Mouse (Mus musculus): ENCODE results near the gene Omp.
A peak's percentile ranks its signal among the peaks of the same experiment; 100 is the strongest.
"Not testable (repeated sequence)": the region's sequence is repeated elsewhere in the genome, so short reads cannot be mapped to it uniquely, and the experiment has no call there.

Omp gene

DNA sequence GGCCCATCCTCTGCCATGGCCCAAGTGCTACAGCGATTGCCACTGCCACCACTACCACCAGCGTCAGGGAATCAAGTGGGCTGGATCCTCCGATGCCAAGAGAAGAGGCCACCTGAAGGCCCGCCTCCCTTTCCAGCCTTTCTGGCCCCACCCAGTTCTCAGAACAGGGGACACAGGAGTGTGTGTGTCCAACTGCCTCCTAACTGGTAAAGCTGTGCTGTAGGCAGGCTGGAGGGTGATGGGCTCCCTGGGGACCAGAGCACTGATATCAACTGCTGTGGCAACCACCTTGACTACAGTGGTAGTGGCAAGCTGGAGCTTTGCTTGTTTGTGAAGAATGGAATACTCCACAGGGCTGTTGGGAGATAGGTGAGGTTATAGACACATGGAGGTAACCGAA is at the start of gene Omp:
Gene Omp, minus strand, starts transcription at position 101 of the 400 bp plus-strand sequence.
- DNase-seq: no peak

DNA sequence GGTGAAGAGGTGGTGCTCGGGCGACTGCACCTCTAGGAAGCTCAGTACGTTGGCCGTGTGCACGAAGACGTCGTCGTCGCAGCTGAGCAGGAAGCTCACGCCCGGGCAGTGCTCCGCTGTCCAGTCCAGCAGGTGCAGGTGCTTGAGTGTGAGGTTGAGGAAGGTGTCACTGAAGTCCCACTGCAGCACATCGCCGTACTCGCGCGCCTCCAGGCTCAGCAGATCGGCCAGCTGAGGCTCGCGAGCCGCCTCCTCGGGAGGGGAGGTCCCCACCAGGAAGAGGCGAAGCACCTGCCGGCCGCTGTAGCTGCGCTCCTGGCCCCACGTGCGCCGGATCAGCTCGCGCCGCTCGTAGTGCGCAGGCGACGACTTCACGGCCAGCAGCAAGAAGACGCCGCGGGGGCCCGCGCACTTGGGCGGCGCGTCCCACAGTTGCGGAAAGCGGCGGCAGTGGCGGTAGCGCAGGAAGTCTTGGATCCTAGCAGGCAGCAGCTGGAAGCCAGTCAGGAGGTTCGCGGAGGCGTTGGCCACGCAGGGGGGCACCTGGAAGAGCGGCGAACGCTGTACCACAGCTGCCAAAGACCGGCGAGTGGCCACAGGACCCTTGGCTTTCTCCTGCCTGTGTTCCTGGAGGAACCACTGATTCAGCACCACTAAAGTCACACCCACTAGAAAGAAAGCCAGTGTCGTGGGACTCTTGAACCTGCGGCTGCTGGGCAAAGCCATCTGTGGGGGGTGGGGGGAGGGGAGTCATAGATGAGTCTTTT is 48.9 kb upstream of the Omp start:
- no peak for DNase-seq

DNA sequence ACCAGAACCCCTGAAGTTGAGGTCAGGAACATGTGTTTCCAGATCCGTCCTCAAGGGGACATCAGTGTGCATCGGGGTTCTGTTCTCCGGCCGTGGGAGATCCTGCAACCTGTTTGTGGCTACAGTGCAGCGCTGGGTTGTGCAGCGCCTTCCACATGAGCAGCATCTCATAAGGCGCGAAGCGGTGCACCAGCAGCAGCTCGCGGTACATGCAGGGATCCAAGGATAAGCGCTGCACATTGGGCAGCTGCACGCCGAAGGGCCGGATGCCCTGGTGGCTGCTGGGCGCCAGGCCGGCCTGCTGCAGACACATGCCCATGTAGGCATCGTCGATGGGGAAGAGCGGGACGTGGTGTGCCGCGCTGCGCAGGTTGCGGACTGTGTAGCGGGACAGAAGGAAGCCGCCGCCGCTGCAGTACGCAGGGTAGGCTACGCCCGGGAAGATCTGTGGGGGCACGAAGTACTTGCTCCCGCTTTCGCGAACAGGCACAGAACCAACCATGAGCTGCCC is 48.3 kb upstream of the Omp start:
- peak; percentile 42 for DNase-seq

DNA sequence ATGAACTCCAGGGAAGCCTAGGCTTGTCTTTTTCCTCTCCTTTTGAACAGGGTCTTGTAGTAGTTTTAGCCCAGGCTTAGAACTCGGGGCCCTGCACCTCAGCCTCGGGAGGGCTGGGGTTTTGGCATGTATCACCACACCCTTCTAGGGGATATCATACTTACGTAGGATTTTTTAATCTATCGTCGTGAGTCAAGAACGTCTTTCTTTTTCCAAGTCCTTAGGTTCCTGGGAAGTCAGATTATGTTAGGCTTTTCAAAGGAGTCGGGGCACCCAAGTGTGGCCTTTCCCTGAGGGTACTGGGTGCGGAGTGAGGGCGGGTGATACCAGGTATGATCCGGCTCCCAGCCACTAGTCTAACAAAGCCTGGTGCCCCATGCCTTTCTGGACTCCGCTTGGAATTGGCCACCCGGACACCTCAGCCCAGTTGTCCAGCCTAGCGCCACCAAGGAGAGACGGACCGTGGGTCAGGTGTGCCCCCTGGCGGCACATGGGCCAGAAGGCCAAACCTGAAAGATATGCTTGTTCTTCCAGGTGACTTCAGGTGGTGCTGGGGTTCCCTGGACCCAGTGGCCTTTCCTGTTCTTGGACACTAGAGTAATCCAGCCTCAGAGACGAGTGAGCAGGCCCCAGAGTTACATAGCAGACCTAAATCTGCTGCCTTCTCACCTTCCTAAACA is 46.4 kb upstream of the Omp start:
- peak; percentile 62 for DNase-seq

DNA sequence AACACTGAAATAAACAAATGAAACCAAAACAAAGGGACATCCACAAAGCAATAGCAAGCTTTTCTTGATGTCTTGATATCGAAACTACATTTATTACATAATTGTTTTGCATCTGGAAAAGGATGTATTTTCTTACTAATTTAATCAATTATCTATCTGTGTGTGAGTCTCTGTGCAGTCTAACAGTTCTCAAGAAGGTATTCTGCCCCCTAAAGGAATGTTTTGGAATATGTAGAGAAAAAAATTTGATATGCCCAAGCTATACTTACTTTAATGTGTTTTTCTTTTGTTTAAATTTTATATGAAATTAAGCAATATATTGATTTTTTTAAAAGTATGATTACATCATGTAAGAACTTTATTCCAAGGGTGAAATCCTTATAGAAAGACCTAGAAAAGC is 45.3 kb upstream of the Omp start:
- DNase-seq: no peak

DNA sequence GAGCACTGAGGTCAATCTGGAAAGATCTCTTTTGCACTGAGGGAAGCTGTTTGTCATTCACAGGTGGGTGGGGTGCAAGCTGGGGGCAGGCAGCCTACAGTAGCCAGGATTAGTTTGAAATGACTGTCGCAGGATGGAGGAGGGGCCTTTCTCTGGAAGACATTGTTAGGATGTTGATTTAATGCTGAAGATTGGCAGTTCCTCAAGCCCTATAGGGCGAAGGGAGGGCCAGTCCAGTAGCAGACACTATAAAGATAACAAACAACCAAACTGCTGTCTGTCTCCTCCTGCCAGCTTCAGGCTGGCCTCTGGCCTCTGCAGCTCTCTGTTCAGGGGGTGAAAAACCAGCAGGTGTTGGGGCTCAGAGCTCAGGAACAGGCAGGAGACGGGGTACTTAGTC is 44.4 kb upstream of the Omp start:
- no peak for DNase-seq

DNA sequence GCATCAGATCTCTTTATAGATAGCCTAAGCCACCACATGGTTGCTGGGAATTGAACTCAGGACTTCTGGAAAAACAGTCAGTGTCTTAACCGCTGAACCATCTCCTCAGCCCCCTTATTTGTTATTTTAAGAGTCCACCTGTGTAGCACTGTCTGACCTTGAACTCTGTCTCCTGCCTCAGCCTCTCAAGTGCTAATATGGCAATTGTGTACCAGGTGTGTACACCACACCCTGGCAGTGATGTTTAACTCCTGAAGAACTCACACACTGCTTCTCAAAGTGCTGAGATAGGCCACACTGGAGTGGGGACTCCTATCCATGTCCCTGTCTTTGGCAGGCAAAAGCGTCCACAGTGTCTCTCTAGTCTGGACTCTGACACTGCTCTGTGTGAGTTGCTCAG is 43.4 kb upstream of the Omp start:
- DNase-seq: no peak

DNA sequence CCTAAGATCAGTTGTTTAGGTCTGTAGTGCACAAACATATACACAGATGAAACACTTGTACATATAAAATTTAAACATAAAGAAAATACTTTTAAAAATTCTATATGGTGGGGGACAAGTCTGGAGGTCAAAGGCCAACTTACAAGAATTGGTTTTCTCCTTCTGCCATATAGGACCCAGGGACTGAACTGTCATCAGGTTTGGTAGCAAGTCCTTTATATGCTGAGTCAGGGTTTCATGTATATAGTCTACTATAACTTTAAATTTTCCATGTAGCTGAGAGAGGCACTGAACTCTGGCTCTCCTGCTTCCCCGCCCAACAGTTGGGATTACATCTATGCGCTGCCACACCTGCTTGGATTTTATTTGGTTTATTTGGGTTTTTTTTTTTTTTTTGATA is 42.9 kb upstream of the Omp start:
- DNase-seq: no peak

DNA sequence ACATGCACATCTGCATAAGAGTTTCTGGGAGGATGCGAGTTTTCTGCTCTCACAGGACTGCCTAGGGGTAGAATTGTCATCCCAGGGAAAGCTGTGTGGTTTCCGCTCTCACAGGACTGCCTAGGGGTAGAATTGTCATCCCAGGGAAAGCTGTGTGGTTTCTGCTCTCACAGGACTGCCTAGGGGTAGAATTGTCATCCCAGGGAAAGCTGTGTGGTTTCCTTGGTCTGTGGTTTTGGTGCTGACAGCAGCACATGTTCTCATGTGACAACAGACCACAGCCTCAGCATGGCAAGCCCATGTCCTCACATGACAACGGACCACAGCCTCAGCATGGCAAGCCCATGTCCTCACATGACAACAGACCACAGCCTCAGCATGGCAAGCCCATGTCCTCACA is 42.0 kb upstream of the Omp start:
- DNase-seq: not testable (repeated sequence)

DNA sequence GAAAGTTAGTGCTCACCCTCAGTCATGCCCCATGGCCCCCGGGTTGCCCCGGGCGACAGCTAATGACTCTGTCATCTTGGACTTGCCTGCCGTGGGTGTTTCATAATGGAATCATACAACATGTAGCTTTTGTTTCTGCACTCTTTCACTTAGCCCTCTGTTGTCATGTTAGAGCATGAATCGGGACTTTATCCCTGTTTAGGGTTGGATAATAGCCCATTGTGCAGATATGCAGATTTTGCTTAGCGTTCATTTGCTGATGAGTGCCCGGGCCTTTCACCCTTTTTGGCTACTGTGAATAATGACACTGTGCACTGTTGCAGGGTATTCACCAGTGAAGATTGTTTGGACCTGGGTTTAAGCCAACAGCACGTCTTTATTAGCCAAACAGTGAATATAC is 41.3 kb upstream of the Omp start:
- no peak for DNase-seq

DNA sequence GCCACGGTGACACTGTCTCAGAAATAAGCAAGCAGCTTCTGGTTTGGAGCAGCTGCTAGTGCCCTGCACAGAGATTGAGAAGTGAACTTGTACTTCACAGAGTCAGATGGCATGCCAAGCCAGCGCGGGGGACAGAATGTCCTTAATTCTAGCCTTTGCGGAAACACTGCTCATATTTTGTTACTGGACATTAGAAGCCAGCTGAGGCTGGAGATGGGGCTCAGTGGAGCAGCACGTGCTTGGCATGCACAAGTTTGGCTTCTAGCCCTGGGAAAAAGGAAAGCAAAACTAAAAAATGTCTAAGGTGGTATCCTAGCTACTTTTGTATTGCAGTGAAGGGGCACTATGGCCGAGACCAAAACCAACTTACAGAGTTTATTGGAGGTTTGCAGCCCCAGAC is 40.0 kb upstream of the Omp start:
- no peak for DNase-seq

DNA sequence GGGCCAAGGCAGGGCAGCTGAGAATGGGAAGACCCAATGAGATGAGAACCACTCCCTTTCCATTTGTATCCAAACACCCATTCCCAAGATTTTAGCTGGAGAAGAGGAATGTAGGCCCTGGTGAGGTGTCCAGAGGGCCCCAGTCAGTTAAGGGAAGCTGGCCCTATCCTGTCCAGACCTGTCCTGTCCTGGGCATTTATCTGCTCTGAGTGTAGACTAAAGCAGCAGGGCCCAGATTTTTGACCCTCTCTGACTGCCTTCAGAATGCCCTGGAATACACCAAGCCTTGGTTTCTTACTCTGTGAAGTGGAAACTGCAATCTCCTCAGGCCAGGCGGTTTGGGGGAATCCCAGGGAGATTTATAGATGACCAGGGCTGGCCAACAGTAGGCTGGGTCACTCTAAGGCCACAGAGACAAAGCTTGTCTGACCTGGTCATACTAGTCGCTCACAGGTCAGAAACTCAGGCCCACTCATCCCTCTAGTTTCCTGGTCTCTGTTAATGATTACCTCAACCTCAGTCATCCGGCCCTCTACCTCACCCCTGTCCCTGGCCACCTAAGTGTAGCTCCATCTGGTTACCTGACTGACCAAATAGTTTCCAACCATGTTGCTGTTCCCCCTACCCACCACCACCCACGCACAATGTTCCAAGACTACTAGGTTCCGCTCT is 33.4 kb upstream of the Omp start:
- no peak for DNase-seq

DNA sequence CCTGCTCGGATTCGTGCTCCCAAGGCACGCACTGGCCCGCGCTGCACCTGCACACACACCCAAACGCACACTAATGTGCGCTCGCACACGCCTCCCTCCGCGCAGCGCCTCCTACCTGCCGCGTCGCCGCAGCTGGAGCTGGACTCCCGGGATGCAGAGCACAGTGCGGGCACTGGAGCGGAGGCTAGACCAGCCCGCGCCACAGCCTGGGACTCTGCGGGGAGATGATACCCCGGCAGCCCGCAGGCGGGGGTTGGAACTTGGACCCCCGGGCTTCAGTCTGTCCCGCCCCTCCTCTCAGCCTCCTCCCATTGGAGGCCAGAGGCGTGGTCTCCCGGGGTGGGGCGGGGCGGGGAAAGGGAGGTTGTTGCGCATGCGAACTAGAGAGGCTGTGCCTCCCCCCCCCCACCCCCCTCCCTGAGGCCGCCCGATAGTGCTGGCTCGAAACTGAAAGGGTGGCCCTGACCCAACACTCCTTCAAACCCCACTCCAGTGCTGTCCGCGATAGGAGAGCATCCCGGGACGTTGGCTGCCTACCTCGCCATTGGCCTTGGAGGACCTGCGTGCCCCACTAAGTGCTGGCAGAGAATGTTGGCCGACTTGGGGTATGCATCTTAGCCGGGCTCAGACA is 32.7 kb upstream of the Omp start, which contains the start of gene Capn5:
Gene Capn5, minus strand, starts transcription at position 346 of the 631 bp plus-strand sequence.
- peak; percentile 68 for DNase-seq

DNA sequence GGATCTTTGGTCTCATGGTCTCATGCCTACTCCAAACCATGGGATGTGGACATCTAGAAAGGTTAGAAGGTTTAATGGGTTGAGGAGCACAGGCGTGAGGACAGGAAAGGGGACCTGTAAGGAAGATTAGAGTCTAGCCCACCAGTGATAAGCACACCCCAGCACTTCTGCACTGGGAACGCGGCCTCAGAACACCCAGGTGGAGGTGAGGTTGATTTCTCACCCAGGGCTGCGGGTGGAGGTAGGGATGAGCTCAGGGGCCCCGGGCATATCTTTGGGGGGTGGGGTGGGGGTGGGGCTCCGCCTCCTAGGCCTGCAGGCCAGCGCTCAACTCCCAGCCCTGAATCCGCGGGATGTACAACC is 32.2 kb upstream of the Omp start:
- DNase-seq: no peak

DNA sequence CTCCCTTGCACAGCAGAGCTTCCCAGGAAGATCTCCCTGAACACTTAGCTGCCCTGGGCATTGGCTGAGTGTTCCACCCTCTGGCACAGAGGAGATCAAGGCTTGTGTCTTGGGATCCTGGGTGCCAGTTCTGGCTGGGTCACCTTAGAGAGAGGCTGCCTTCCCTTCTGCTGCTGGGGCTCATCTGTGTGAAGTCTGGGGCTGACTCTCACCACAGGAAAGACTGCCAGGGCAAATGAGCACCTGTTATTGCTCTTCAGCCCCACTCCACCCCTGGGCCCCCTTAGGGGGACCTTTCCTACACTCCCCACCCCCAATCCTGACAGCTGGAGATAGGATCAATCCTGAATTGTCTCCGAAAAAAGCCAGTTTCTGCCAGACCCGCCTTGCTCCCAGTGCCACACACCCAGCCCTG is 31.8 kb upstream of the Omp start:
- no peak for DNase-seq

DNA sequence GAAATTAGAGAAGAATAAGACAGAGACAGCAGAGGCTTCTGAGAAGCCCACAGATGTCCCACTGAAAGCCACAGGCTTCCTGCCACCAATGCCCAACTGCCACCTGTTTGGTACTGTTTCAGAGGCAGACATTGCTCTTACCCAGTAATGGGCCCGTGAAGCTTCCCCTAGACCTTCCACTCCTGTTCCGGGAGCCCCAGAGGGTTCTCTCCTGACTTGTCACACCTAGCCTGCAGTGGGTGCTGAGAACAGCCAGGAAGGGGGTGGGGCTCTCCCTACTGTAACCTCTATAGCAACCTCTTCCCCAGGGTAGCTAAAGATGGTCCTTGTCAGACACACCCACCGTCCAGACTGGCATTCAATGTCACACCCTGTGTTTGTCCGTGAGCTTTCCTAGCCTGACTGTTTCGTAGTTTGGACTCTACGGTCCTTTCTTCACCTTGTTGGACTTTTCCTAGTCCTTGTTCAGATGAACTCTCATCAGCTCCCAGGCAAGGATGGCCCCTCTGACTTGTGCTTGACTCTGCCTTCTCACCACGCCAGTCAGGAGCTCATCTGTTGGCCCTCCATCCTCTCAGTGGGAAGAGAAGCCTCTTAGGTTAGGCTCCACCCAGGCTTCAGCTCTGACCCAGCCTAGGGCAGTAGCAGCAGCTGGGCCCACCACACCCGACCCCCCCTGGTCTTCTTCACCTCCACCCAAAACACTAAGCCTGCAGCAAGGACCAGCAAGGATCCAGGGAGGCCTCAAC is 31.2 kb upstream of the Omp start:
- DNase-seq: no peak

DNA sequence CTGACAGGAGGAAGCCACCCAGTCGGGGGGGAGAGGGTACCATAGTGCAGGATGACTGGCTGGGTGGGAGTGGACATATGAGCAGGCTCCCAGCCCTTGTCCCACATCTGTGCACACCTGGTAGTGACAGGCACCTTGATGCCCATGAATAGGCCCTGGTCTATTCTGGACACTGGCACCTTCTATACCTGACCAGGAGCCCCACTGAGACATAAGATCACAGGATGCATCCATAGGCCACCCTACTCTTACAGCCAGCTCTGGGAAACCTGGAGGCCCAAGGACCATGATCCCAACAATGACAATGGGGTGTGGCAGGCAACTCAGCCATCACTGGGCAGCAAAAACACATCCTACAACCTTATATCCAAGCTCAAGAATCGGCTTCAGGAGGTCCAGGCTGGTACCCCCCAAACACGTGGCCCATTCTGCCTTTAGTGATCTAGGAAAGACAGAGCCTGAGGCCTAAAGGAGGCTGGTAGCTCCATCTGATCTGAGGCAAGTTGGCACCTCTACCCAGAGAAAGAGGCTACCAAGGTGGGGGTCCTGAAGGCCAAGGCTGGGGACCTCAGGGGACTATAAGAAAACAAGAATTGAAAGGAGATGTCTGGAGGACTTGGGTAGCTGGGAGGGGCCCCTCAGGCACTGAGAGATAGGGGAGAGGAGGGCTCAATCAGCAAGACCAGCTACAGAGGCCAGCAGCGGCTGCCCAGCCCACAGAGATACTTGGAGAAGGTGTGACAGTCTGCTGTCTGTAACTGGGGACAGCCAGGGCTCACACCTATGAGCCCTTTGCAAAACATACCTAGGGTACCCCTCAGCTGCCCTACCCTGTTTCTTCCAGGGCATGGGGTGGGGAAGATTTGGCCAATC is 29.8 kb upstream of the Omp start:
- no peak for DNase-seq

DNA sequence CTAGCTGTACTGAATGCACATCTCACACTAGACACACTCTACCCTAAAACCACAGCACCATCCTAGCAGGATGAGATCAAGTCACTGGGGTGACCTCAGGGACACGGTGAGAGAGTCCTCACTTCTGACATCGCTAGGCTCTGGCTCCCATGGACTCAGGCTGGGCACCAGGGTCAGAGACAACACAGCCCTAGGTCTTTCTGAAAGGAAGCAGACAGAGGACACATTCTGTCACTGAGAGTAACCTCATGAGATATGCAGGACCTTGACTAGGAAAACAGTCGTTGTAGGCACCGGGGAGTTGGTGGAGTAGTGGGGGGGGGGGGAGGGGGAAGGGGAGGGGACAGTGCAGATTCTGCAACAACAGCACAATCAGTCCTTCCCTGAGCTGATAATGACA is 28.1 kb upstream of the Omp start:
- DNase-seq: no peak

DNA sequence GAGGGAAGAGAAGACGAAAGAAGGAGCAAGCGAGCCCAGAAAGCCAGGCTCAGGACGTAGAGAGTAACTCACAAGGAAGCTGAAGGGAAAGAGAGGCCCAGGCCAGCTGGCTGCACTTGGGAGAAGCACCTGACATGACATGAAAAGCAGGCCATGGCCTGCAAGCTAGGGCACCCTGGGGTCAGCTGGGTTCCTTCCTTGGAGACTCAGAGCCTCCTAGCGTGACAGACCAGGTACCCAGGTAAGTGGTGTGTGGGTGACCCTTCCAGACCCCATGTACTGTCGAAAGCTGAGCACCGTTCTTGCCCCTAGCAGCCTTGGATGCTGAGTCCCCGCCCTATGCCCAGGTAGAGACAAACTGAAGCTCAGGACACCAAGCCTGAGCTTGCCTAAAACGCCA is 27.4 kb upstream of the Omp start:
- no peak for DNase-seq

DNA sequence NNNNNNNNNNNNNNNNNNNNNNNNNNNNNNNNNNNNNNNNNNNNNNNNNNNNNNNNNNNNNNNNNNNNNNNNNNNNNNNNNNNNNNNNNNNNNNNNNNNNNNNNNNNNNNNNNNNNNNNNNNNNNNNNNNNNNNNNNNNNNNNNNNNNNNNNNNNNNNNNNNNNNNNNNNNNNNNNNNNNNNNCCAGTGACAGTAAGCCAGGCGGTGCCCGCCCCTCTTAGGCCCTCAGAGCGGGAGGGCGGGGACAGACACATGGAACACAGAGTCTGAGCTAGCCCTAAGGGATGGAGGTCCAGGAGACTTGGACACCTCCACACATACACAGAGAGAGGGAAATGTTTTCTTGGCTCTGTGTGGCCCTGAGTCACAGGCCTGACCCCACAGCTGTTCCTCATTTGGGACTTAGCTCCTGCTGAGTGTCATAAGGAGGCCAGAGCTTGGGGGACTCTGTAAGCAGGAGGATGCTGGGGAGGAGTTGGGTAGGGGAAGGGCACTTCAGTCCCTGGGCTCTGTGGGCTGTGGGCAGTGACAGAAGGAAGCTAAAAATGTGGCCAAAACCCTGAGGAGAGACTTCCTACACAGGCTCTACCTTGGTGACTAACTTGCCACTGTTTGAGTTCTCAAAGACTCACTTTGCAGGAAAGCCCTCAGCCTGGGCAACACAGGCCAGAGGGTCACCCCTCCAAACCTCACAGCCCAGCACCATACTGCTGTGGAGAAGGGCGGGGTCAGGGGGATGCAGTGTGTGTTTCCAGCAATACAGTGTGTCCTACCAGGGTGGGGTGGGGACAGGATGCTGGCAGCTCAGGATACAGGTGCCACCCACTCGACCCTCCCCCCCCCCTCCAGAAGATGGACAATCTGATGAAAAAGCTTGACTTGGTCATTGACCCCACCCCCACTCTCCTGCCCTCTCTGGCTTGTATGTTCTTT is 26.1 kb upstream of the Omp start:
- DNase-seq: peak; percentile 40
